ENCODE assay signal across 14 mouse cellular contexts in genomic region chr9:61829736-61830135, GRCm38 (mm10).
DNase-seq lines count a peak whose midpoint lies in the region; ATAC-seq lines count a peak whose summit lies in the region.
"Had no signal": no experiment of that assay in that cellular context is flagged by ENCODE, and none has a peak within 500 bp of the region (broad histone marks: within the 10 kb centered on the region; RNA-seq: fewer than 3 reads in every experiment).

No protein-coding gene starts in this region.

- H3K9me3 ChIP-seq in heart, embryonic 10.5 days = no peaks in the 10 kb centered on the region
- H3K9me3 ChIP-seq: forebrain, embryonic 13.5 days; G1E; heart, embryonic 15.5 days; limb, embryonic 13.5 days; liver, embryonic 15.5 days; stomach, embryonic 15.5 days had no signal

- no peak overlapping the region for H3K27ac ChIP-seq in heart, embryonic 10.5 days
- H3K27ac ChIP-seq: forebrain, embryonic 13.5 days; heart, embryonic 15.5 days; hindbrain, postnatal 0 days; limb, embryonic 13.5 days; liver, embryonic 15.5 days; stomach, embryonic 15.5 days had no signal

- no peak overlapping the region for H3K4me3 ChIP-seq in heart, embryonic 10.5 days
- H3K4me3 ChIP-seq: forebrain, embryonic 13.5 days; heart, embryonic 15.5 days; limb, embryonic 13.5 days; liver, embryonic 15.5 days; stomach, embryonic 15.5 days had no signal

- ATAC-seq in frontal cortex, adult (ENCODE audit: low TSS enrichment) = peak; percentile 66; the same call in 1 of the 2 replicates

- H3K36me3 ChIP-seq in heart, embryonic 10.5 days = no peaks in the 10 kb centered on the region
- H3K36me3 ChIP-seq: G1E; heart, embryonic 15.5 days; limb, embryonic 13.5 days; liver, embryonic 15.5 days; stomach, embryonic 15.5 days had no signal

- H3K27me3 ChIP-seq in heart, embryonic 10.5 days (ENCODE audit: insufficient read depth, poor library complexity, severe bottlenecking) = peaks cover 49% of the 10 kb centered on the region
- H3K27me3 ChIP-seq: liver, embryonic 15.5 days; stomach, embryonic 15.5 days had no signal

- DNase-seq in right cerebral cortex, adult 2 months (ENCODE audit: low spot score in 2 of 2) = peak; percentile 66 to 74
- DNase-seq in right cerebral cortex, postnatal 10 days (ENCODE audit: low spot score in 2 of 2) = no peak
- peak; percentile 30 to 51 for DNase-seq in left cerebral cortex, adult 8-10 months (ENCODE audit: low spot score in 2 of 2)
- DNase-seq in right cerebral cortex, postnatal 36 days (ENCODE audit: low spot score in 2 of 2) = peak; percentile 44 to 70
- no peak for DNase-seq in kidney, adult 8-10 months
- no peak for DNase-seq in heart, embryonic 10.5 days (ENCODE audit: low spot score)

- 76% methylated on average over 8 of the region's 8 CpGs for WGBS in heart, embryonic 10.5 days

- no peaks in the 10 kb centered on the region for H3K4me1 ChIP-seq in heart, embryonic 10.5 days
- H3K4me1 ChIP-seq: heart, embryonic 15.5 days; stomach, embryonic 15.5 days had no signal

Comparison
In these comparisons a context has a peak if more than half of its experiments do, and no peak if none do; other contexts are left out.
1. DNase-seq: peak in right cerebral cortex, adult 2 months (2 of 2), left cerebral cortex, adult 8-10 months (2 of 2) and right cerebral cortex, postnatal 36 days (2 of 2); none in right cerebral cortex, postnatal 10 days (0 of 2), kidney, adult 8-10 months (0 of 2) and heart, embryonic 10.5 days (single experiment).